Mouse (Mus musculus) lung, adult 2 months (tissue): Measurements from ENCODE around the gene Fads2.

Experiments used
- CTCF ChIP-seq: fragments of 200-500 bp; IDR thresholded peaks from 2 replicates; pipeline ENCODE4 v1.5.1; 2011; ENCODE audit warnings: mild to moderate bottlenecking, low read length, control low read depth; ENCODE audit not compliant: insufficient read depth
- POLR2A ChIP-seq: fragments of 200-500 bp; IDR thresholded peaks from 2 replicates; pipeline ENCODE4 v1.6.1; 2011; ENCODE audit warnings: low read depth, mild to moderate bottlenecking, control low read depth, low read length, borderline replicate concordance; ENCODE audit errors: extremely low read depth

GRCm38 (mm10) chr19:10017637-10018526 is 83.7 kb downstream of the Fads2 start:
- no peak for TF ChIP-seq CTCF
- TF ChIP-seq POLR2A = peak; percentile 58; the same call in 1 of the 2 replicates
